Mouse (Mus musculus): ENCODE results near the gene Gm43951.

Gene Gm43951

DNA sequence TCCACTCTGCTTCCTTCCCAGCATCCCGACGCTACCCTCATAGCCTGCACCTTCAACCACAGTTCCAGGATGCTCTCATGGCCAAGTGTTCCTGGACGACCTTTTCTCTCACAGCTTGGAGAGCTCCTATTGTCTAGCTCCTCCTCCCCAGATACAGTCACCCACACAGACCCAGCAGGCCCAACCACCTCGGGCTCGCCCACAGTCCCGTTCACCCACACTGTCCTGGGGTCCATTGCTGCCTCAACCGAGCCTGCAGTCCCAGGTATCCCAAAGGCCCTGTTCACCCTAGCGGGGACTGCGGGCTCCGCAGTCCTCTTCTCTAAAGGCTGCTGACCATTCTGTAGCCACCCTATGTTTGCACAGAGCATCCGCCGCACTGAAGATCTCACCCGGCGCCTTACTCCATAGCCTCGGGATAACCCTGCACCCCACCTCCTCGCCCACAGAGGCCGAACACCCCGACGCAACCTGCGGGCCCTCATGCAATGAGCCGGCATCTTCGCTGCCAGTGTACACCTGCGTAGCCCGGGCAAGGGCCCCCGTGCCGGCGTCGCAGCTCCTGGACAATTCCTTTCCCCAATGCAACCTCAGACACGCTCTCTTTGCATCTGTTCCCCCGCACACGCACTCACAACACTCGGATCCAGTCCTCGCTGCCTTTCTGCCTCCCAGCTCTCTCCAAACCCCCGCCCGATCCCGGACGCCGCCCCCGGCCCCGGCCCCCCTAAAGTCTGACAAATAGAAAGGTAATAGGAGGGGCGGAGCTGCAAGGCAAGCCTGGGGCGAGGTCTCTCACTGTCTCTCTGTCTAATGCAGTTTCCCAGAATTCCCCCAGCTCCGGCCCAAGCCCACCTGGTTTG lies at the start of gene Gm43951:
TSS of gene Gm43951 (minus strand) at position 500 of the 863 bp plus-strand sequence.
- no peak for DNase-seq (ENCODE audit: low read depth in 1 of 2, low spot score in 2 of 2)

DNA sequence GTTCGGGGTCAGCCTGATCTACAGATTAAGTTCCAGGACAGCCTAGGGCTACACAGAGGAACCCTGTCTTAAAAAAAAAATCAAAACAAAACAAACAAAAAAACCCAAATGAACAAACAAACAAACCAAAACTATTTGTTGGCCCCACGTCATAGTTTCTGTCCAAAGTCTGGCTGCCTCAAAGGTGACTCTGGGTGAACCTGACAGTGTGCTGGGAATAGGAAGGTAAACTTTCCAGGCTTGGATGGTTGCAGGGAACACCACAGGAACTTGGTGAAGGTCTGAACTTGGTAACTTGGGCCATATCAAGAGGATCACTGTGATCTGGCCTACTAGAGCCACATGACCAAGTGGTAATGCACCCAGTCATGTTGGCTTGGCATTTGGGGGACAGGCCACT lies 49.8 kb upstream of the Gm43951 start:
- DNase-seq (ENCODE audit: low read depth in 1 of 2, low spot score in 2 of 2), result no peak

DNA sequence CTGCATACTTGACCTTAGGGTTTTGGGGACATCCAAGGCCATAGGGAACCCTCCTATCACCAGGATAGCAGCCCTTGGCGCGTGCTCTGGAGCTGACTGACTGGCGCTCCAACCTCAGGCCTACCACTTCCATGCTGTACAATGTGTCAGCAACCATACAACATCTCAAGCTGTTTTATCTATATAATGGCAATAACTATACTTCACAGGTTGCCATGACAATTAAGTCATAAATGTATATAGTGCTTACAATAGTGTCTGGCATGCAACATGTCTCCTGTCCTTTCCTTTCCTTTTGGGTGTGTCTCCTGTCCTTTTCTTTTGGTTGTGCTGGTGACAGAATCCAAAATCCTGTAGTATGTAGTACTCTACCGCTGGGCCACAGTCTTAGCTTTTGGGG lies 49.0 kb upstream of the Gm43951 start:
- no peak for DNase-seq (ENCODE audit: low read depth in 1 of 2, low spot score in 2 of 2)

DNA sequence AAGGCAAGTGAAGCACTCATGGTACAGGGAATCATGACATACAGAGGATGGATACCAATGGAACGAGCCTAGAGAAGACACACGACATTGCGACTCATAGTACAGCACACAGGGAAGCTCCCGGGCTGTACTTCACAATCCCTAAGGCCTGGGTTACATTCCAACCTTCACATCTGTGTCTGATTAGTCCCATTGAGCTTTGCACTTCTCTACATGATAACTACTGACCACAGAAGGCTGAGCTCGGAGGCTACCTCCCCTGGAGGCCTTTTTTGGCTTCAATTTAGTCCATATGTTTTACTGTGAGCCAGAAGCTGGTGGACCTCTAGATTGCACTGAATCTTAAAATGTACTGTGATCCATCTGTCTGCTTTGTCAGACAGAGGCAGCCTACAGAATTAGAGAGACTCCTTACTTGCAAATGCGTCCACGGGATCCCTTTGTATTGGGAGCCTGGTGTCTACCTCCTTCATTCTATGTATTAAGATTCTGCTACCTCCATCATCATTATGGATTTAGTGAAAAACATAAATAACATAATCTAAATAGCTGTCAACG lies 38.6 kb upstream of the Gm43951 start:
- DNase-seq (ENCODE audit: low read depth in 1 of 2, low spot score in 2 of 2), result no peak

DNA sequence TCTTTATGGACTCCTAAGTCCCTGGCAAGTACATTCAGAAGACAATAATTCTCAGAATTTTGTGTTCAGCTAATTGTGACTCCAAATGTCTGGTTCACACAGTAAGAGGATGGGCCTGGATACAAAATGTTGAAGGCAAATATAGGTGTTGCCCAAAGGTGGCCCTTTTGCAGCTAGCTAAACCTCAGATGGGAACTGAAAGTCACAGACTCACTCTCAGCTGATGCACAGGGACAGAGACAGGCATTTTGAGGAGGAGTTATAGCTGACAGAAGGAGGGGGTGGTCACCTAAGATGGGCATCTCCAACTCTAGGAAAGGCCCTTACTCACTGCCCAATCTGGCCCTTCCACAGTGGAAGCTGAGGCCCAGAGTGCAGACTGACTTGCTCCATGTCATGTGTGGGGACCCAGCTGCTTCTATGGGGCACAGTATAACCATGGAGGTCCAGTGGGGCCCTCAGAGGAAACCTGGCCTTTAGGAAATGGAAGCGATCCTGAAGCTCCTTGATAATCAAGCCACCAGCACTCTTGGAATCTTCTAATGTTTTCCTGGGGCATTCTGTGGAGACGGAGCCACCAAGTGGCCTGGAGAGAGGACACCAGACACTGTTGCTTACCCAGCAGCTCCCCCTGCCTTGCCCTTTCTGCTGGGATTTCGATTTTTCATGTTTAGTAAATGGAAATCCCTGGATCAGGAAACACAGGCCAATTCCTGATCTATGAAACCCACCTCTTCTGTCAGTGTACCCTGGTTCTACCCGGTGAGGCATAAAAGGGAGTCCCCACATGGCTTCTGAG lies 33.6 kb upstream of the Gm43951 start:
- DNase-seq (ENCODE audit: low read depth in 1 of 2, low spot score in 2 of 2), result no peak

DNA sequence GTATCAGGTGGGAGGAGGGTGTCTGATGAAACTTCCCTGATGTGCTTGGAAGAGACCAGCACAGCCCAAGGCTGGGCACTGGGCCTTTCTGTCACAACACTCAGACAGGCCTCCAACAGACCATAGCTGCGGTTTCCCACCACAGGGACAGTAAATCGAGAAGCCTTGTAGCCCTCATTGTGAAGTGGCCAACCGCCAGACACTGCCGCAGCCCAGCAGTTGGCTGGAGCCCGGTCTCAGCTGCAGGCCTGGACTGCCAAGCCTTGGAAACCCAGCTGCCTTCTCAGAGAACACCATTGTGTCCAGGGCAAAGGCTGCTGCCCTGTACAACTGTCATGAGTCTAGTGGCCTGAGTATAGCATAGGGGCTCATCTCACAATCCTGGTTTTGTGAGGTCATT lies 27.4 kb upstream of the Gm43951 start:
- DNase-seq (ENCODE audit: low read depth in 1 of 2, low spot score in 2 of 2), result no peak

DNA sequence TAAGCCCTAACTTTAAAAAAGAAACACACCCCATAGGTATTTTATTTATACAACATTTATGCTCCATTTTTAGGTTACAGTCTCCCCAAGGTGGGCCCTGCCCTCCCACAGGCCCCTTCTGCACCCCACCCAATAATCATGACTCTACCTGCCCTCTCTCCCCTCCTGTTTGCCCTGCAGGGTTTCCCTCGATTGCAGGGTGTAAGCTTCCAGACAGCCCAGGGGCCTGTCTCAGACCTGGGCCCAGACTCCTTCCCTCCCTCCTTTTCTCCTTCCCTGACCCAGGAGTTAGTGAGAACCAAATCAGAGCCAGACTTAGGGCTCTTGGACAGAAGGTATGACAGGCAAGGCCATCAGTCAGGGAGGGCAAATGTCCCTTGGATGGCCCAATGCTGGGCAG lies 26.4 kb upstream of the Gm43951 start:
- no peak for DNase-seq (ENCODE audit: low read depth in 1 of 2, low spot score in 2 of 2)

DNA sequence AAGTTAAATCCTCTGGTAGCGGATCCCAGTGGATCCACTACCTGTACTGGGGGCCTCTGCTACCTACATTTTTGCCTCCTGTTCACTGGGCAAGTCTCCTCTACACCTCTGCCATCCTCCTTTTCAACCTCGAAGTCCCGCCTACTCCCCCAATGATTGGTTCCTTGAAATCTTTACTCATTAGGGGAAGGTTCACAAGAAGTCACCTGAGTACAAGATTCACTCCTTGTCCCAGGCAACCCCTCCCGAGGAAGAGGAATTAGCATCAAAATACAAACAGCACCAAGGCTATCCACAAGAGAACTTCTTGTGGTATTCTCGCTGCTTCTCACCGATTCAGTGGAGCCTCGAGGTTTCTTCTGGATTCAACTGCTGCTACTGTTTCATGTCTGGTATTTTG lies 25.4 kb upstream of the Gm43951 start:
- DNase-seq (ENCODE audit: low read depth in 1 of 2, low spot score in 2 of 2), result no peak

DNA sequence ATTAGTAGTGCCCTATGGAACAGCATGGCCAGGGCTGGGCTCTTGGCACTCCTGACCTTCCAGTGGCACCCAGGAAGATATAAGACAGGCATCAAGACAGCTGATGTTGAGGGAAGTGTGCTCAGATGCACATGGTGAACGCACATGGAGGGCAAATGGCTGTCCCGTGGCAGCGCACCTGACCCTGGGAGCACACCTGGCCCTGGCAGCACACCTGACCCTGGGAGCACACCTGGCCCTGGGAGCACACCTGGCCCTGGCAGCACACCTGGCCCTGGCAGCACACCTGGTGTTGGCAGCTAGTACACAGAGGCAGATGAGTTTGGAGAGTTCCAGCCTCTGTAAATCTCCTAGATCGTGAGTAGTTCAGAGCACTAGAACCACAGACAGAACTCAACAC lies 21.9 kb upstream of the Gm43951 start:
- DNase-seq (ENCODE audit: low read depth in 1 of 2, low spot score in 2 of 2), result no peak

DNA sequence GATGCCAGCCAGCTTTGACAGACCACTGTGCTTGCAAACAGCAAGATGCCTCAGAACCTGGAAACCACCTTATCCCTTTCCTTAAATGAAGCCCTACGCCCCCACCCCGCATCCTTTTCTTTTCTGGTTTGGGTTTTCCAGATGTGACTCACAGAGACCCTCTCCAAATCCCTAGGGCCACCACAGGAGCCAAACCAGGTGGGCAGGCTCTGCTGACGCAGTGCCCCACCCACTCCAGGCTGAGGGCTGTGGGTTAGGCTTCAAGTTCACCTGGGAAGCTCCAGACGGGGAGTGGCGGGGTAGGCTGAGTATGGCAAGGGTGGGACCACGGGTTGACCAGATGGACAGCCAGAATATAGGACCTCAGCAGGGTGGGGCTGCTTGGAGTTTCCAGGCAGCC lies 20.3 kb upstream of the Gm43951 start:
- no peak for DNase-seq (ENCODE audit: low read depth in 1 of 2, low spot score in 2 of 2)

DNA sequence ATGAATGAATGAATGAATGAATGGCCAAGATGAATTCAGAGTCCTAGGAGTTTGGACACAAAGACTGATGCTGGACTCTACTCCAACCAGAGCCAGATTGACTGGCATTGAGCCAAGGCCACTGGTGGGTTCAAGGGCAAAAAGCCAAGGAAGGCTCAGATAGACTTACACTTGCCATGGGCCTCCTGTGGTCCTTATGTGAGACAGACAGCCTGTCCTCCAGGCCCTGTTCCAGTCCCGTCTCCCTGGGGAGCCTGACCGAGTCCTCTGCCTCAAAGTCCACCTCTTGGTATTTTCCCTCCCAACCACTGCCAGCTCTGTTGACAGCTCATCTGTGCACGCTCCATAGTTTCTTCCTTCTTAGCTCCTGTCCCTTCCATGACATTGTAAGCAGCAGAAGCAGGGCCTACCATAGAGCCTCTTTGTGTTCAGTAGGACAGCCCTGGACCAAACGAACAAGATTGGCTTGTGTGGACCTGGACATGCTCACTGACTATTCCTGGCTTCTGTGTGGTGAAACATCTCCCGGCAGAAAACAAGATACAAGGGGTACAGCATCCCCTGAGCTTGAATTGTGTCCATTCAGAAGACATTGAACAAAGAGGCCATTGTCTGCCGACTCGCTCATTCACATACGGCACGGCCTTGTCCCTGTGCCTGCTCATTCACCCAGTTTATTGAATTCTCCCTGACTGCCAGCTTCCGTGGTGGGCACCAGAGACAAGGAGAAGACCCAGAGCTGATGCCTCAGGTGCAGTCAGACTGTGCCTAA lies 19.6 kb upstream of the Gm43951 start:
- no peak for DNase-seq (ENCODE audit: low read depth in 1 of 2, low spot score in 2 of 2)

DNA sequence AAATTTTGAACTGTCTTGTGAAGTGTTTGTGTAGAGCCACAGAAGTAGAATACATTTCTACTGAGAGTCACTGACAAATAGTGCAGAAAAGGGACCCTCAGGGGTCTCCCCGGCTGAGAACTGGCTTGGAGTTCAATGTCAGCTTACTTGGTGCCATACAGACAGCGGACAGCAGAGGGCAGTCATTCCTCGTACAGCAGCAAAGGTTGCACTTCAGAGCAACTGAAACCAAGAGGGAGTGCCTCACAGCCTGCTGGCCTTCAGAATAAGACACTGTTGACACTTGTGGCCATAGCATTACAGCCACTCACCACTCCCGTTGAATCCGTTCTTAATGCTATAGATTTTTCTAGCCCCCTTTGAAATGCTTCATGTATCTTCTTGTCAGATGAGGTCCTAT lies 18.2 kb upstream of the Gm43951 start:
- peak in 1 of 2 experiments; percentile 48 for DNase-seq (ENCODE audit: low read depth in 1 of 2, low spot score in 2 of 2)

DNA sequence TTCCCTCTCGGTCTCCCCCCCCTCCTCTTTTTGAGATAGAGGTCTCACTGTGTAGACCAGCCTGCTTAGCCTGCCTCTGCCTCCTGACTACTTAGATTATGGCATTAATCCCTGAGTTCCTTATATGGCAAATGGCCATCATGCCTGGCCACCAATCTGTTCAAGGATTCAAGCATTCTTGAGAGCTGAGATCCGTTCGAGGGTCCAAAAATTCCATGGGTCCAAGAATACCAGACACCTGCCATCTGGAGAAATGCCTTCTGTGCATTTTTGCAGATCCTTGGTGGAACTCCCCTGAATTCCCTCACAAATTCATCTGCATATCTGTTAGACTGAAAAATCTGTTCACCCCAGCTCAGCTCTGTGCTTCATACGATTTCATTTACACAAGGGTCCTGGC lies 16.8 kb upstream of the Gm43951 start:
- DNase-seq (ENCODE audit: low read depth in 1 of 2, low spot score in 2 of 2), result no peak

DNA sequence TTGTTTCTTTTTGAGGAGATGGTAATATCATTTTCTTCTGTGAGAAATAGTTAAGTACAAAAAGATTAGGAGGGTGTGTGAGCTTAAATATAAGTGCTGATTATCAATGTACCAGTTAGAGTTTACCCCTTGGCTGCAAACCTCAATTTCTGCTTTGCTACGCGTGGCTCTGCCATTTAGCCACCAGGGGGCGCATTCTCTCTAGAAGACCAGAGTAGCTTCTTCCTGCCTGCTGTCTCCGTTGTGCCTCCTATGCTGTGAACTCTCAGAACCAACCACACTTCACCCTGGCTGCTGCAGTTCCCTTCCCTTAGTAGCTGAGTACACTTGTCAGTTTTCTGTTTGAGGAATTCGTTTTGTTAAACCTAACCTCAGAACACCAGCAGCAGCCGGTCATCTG lies 14.6 kb upstream of the Gm43951 start:
- DNase-seq (ENCODE audit: low read depth in 1 of 2, low spot score in 2 of 2), result peak in 1 of 2 experiments; percentile 55

DNA sequence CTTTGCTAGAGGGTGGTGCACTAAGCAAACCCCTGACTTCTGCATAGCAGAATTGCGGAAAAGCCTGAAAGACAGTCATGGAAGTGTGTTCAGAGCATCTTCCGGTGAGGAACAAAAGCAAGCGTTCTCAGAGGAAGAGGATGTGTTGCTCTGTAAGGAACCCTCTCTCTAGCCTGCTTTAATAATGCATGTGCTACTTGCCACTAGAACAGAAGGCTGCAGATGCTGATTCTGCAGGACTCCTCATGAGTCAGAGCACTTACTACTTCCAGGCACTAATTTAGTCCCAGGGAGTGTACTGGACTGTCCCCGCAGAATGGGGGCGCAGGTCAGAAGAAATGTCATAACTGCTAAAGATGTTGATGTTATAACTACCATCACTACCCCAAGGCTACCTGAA lies 10.5 kb upstream of the Gm43951 start:
- no peak for DNase-seq (ENCODE audit: low read depth in 1 of 2, low spot score in 2 of 2)

DNA sequence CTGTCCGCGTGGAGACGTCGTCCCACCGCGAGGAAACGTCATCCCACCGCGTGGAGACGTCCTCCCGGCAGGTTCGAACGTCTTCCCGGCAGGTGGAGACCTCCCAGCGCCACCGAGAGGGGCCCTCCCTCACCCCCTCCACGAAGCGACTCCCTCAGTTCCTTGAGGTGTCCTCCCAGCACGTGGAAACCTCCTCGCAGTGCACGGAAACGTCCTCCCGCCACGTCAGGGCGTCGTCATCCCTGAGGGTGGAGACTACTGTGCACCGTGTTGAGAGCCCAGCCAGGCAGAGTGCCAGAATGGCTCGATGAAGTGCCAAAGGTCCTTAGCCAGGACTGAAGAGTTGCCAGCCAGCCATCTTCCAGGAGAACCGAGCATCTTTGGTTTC lies 8.8 kb upstream of the Gm43951 start, which contains the start of gene Med31:
TSS of gene Med31 (minus strand) at position 183 of the 388 bp plus-strand sequence.
- peak; percentile 22 to 56 for DNase-seq (ENCODE audit: low read depth in 1 of 2, low spot score in 2 of 2)

DNA sequence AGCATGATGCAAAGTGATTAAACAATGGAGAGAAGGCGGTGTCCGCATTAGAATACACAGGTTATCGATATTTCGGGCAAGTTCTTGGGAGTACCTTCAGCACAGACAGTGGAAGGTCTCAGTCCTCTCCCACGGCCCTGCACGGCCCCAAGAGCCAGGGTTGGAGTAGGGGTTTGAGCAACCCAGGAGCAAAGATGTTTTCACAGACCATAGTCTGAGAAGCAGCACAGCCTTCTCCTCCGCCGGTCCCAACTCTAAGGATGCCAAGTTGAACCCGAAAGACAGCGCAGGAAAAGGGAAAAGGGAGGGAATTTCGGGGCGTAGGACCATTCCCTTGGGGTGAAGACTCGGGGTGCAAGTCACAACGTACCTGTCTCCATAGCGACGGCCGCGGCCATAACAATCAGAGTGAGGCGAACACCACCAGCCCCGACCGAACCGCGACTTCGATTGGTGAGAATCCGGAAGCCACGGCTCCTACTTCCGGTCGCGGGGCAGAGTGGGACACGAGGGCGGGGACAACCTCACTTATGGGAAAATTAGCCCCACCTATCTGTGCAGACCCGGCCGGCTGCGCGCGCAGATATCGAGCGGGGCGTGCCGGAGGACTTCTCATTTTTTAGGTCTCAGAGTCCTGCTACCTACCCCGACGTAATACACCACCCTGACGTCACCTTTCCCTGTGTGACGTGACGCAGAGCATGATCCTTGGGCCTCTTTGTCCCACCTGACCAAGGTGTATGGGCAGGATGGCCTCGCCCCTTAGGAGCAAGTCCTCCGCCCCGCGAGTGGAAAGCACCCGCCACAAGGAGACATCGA lies 8.2 kb upstream of the Gm43951 start:
- DNase-seq (ENCODE audit: low read depth in 1 of 2, low spot score in 2 of 2), result peak; percentile 79 to 87

DNA sequence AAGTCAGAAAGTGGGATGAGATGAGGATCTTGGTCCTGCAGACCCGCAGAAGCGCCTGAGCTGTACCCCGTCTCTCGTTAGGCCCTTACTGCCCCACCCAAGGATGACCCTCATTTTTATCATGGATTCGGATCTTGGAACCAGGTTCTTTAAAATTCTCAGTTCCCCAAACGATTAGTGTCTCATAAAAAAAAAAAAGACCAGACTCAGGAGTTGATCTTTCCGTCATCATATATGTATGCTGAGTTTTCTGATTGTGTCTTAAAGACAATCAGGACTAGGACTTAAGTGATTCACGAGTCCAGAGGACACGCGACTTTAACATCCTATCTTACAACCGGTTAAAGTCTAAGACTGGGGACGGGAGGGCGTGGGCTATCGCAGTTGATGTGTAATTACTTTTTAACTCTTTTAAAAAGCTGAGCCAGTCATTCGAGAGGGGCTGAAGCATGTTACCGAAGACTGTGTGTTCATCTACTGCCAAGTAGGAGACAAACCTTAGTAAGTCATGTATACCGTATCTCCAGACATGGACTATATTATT lies 1.3 kb upstream of the Gm43951 start:
- no peak for DNase-seq (ENCODE audit: low read depth in 1 of 2, low spot score in 2 of 2)

DNA sequence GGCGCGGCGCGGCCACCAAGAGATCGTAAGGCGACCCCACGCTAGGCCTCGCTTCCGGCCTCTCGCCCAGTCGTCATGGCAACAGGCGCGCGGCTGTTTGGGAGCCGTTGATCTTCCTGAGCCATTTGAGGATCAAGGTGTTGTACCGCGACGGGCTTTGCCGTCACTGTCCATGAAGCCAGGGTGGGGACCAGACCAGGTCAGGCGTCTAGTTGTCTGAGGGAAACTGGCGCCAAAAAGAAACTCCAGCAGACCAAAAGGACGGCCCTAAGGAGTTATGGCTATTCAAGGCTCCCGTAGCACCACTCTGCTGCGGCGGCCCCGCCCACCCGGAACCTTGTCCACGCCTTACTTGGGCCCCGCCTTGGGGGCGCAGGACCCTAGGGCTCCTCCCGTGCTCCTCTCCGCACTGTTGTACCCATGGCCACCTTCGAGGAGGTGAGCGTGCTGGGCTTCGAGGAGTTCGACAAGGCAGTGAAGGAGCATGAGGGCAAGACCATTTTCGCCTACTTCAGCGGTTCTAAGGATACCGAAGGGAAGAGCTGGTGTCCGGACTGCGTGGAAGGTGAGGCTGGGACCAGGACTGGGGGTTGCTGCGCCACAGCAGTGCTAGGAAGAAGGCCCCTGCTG lies 679 bp upstream of the Gm43951 start, which contains the start of the genes 4933427D14Rik and Txndc17:
TSS of gene 4933427D14Rik (minus strand) at position 256 of the 630 bp plus-strand sequence.
TSS of gene Txndc17 (plus strand) at position 344 of the 630 bp plus-strand sequence.
- DNase-seq (ENCODE audit: low read depth in 1 of 2, low spot score in 2 of 2), result peak; percentile 26 to 56

Measured in monocyte, adult 2 months (primary cell).